Mouse (Mus musculus) MEL (cell line): ENCODE results near the gene Csnk1d.

ENCODE experiments used
- CTCF ChIP-seq, 3 experiments: IDR thresholded peaks in 2 of 3; conservative IDR thresholded peaks in 1 of 3; 2 replicates each; pipeline ENCODE4 v1.5.1; 2011 to 2012; ENCODE audit warnings: low read length in 3 of 3, low read depth in 2 of 3, mild to moderate bottlenecking in 2 of 3, improper control_type of control experiment in 1 of 3, inconsistent platforms in 1 of 3, mixed read lengths in 1 of 3, moderate library complexity in 1 of 3; ENCODE audit not compliant: control insufficient read depth in 1 of 3, insufficient read depth in 1 of 3, poor library complexity in 1 of 3, severe bottlenecking in 1 of 3
- EP300 ChIP-seq, 2 experiments: IDR thresholded peaks; 2 replicates each; pipeline ENCODE4 v1.6.1; 2011; ENCODE audit warnings: improper control_type of control experiment in 2 of 2, low read length in 2 of 2, low read depth in 1 of 2, mild to moderate bottlenecking in 1 of 2
- ETS1 ChIP-seq: IDR thresholded peaks from 2 replicates; pipeline ENCODE4 v1.6.1; 2012; ENCODE audit warnings: low read depth, mild to moderate bottlenecking, inconsistent platforms, low read length, improper control_type of control experiment, moderate library complexity
- GATA1 ChIP-seq: IDR thresholded peaks from 2 replicates; pipeline ENCODE4 v1.6.1; 2011; ENCODE audit warnings: low read depth, low read length, improper control_type of control experiment
- MYC ChIP-seq: IDR thresholded peaks from 2 replicates; pipeline ENCODE4 v1.6.1; 2011; ENCODE audit warnings: low read depth, mild to moderate bottlenecking, low read length, improper control_type of control experiment, moderate library complexity
- POLR2A ChIP-seq, 2 experiments: IDR thresholded peaks; 2 replicates each; pipeline ENCODE4 v1.6.1; 2011 to 2012; ENCODE audit warnings: low read length in 2 of 2, mild to moderate bottlenecking in 2 of 2, control low read depth in 1 of 2, improper control_type of control experiment in 1 of 2, low read depth in 1 of 2, moderate library complexity in 1 of 2; ENCODE audit not compliant: control insufficient read depth in 1 of 2, insufficient read depth in 1 of 2, poor library complexity in 1 of 2
- RCOR1 ChIP-seq: IDR thresholded peaks from 2 replicates; pipeline ENCODE4 v1.6.1; 2012; ENCODE audit warnings: low read depth, mild to moderate bottlenecking, inconsistent platforms, low read length, improper control_type of control experiment
- USF2 ChIP-seq, 2 experiments: IDR thresholded peaks; 2 replicates each; pipeline ENCODE4 v1.6.1; 2011 to 2012; ENCODE audit warnings: improper control_type of control experiment in 2 of 2, low read length in 2 of 2, borderline replicate concordance in 1 of 2, inconsistent platforms in 1 of 2, low read depth in 1 of 2, mild to moderate bottlenecking in 1 of 2; ENCODE audit not compliant: insufficient read depth in 1 of 2
- ZC3H11A ChIP-seq: IDR thresholded peaks from 2 replicates; pipeline ENCODE4 v1.6.1; 2012; ENCODE audit warnings: low read depth, mild to moderate bottlenecking, inconsistent platforms, low read length, improper control_type of control experiment
- ZKSCAN1 ChIP-seq: IDR thresholded peaks from 2 replicates; pipeline ENCODE4 v1.6.1; 2012; ENCODE audit warnings: low read depth, mild to moderate bottlenecking, inconsistent platforms, low read length, improper control_type of control experiment, moderate library complexity

DNA sequence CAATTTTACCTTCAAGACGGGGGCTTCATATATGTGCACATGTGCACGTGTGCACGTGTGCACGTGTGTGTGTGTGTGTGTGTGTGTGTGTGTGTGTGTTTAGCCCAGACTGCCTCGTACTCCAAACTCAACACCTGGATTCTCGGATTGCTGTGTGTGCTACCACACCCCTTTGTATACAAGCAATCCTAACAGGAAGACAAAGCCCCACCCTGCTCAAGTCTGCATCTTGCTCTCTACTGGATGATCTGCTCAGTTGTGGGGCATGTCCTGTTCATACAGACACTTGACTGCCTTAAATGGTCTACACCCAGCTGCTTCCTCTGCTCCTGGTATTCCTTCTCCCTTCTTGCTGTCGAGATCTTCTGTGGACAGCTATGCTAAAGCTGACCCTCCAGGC is 45.9 kb downstream of the Csnk1d start:
- TF ChIP-seq CTCF (IDR thresholded peaks at IDR 0.05 in 2 of 3, conservative IDR thresholded peaks at IDR 0.05 in 1 of 3; ENCODE audit: control insufficient read depth in 1 of 3, insufficient read depth in 1 of 3, low read depth in 2 of 3, low read length in 3 of 3, poor library complexity in 1 of 3, severe bottlenecking in 1 of 3), result no peak
- no peak for TF ChIP-seq USF2 (IDR thresholded peaks at IDR 0.05; ENCODE audit: borderline replicate concordance in 1 of 2, insufficient read depth in 1 of 2, low read depth in 1 of 2, low read length in 2 of 2)
- TF ChIP-seq RCOR1, result no peak
- no peak for TF ChIP-seq EP300 (IDR thresholded peaks at IDR 0.05; ENCODE audit: low read depth in 1 of 2, low read length in 2 of 2)
- no peak for TF ChIP-seq MYC
- no peak for TF ChIP-seq ZC3H11A
- TF ChIP-seq ZKSCAN1, result no peak
- no peak for TF ChIP-seq GATA1
- no peak for TF ChIP-seq POLR2A (IDR thresholded peaks at IDR 0.05; ENCODE audit: control insufficient read depth in 1 of 2, insufficient read depth in 1 of 2, low read depth in 1 of 2, low read length in 2 of 2, poor library complexity in 1 of 2)
- TF ChIP-seq ETS1, result no peak
